ENCODE assay signal across 9 mouse cellular contexts in genomic region chr8:83178228-83178742, GRCm38 (mm10). TPM values are rescaled to one million over a fixed set of nuclear protein-coding genes. Genes with fewer than 3 reads are reported as not detected.
DNase-seq lines count a peak whose midpoint lies in the region; ATAC-seq lines count a peak whose summit lies in the region.
"Had no signal": no experiment of that assay in that cellular context is flagged by ENCODE, and none has a peak within 500 bp of the region (broad histone marks: within the 10 kb centered on the region; RNA-seq: fewer than 3 reads in every experiment).

No protein-coding gene starts in this region.

- 17% methylated on average over 9 of the region's 9 CpGs for WGBS in forebrain, embryonic 15.5 days
- 7% methylated on average over 9 of the region's 9 CpGs for WGBS in midbrain, embryonic 15.5 days

- no peak overlapping the region for H3K9ac ChIP-seq in forebrain, embryonic 15.5 days (replicated peaks)
- H3K9ac ChIP-seq in midbrain, embryonic 15.5 days = no peak overlapping the region

- no peaks in the 10 kb centered on the region for H3K27me3 ChIP-seq in forebrain, embryonic 15.5 days
- H3K27me3 ChIP-seq in midbrain, embryonic 15.5 days (replicated peaks) = no peaks in the 10 kb centered on the region
- H3K27me3 ChIP-seq: limb, embryonic 12.5 days had no signal

- no peak overlapping the region for H3K4me2 ChIP-seq in forebrain, embryonic 15.5 days (replicated peaks)
- no peak overlapping the region for H3K4me2 ChIP-seq in midbrain, embryonic 15.5 days
- H3K4me2 ChIP-seq: limb, embryonic 12.5 days had no signal

- H3K4me1 ChIP-seq in forebrain, embryonic 15.5 days = peaks cover 26% of the 10 kb centered on the region
- H3K4me1 ChIP-seq in midbrain, embryonic 15.5 days = peaks cover 57% of the 10 kb centered on the region

- 0 out of 2 replicates have a peak, but pooled peaks have one; percentile 17 for ATAC-seq in forebrain, embryonic 15.5 days (replicated peaks)
- peak; percentile 54 for ATAC-seq in midbrain, embryonic 15.5 days (replicated peaks)
- ATAC-seq in megakaryocyte-erythroid progenitor cell, adult 5-6 weeks (replicated peaks; ENCODE audit: low FRiP score, low TSS enrichment, poor library complexity, severe bottlenecking) = no peak

- H3K9me3 ChIP-seq in forebrain, embryonic 15.5 days = no peaks in the 10 kb centered on the region
- H3K9me3 ChIP-seq in midbrain, embryonic 15.5 days = no peaks in the 10 kb centered on the region
- H3K9me3 ChIP-seq: limb, embryonic 12.5 days had no signal

- no peak overlapping the region for H3K4me3 ChIP-seq in forebrain, embryonic 15.5 days
- H3K4me3 ChIP-seq in midbrain, embryonic 15.5 days = no peak overlapping the region
- H3K4me3 ChIP-seq: limb, embryonic 12.5 days had no signal

- no peaks in the 10 kb centered on the region for H3K36me3 ChIP-seq in forebrain, embryonic 15.5 days
- H3K36me3 ChIP-seq in midbrain, embryonic 15.5 days (replicated peaks) = no peaks in the 10 kb centered on the region
- H3K36me3 ChIP-seq: limb, embryonic 12.5 days had no signal

- peak; percentile 11 for DNase-seq in thymus, postnatal 4 days
- no peak for DNase-seq in thymus, postnatal 0 days (ENCODE audit: low spot score)
- peak; percentile 59 to 61 for DNase-seq in kidney, postnatal 4 days
- no peak for DNase-seq in cerebellum, adult 11-12 months
- no peak for DNase-seq in ovary, postnatal 36 days (ENCODE audit: low spot score)

- H3K27ac ChIP-seq in forebrain, embryonic 15.5 days (replicated peaks) = no peak overlapping the region
- peak overlapping the region; percentile 48 for H3K27ac ChIP-seq in midbrain, embryonic 15.5 days
- H3K27ac ChIP-seq: limb, embryonic 12.5 days had no signal

RNA-seq across cellular contexts. Expression of gene Gm10645, which starts 12.3 kb away (rescaled TPM):
- 0.56 and 0.90 TPM in 2 replicates for polyA plus RNA-seq in thymus, postnatal 0 days (2015; fragmentation: Nextera tagmentation; extraction: Ambion mirVana)
- 5.5 and 8.1 TPM in 2 replicates for polyA plus RNA-seq in forebrain, embryonic 15.5 days (2015; fragmentation: Nextera tagmentation; extraction: Ambion mirVana)
- 8.0 and 8.6 TPM in 2 replicates for polyA plus RNA-seq in midbrain, embryonic 15.5 days (2015; fragmentation: Nextera tagmentation; extraction: Ambion mirVana)
- total RNA-seq in megakaryocyte-erythroid progenitor cell, adult 5-6 weeks (2014; fragmentation: Nextera tagmentation) = not detected in 2 replicates
- not detected in 2 replicates for total RNA-seq in megakaryocyte-erythroid progenitor cell, adult 5-6 weeks (2017)

RNA-seq across cellular contexts. Expression of gene Tbc1d9, which starts 13.1 kb away (rescaled TPM):
- polyA plus RNA-seq in thymus, postnatal 0 days (2015; fragmentation: Nextera tagmentation; extraction: Ambion mirVana) = 1.2 and 1.4 TPM in 2 replicates
- polyA plus RNA-seq in forebrain, embryonic 15.5 days (2015; fragmentation: Nextera tagmentation; extraction: Ambion mirVana) = 11.9 and 16.1 TPM in 2 replicates
- polyA plus RNA-seq in midbrain, embryonic 15.5 days (2015; fragmentation: Nextera tagmentation; extraction: Ambion mirVana) = 18.1 and 18.9 TPM in 2 replicates
- 0.07 and 0.57 TPM in 2 replicates for total RNA-seq in megakaryocyte-erythroid progenitor cell, adult 5-6 weeks (2014; fragmentation: Nextera tagmentation)
- total RNA-seq in megakaryocyte-erythroid progenitor cell, adult 5-6 weeks (2017) = 0.84 and 1.4 TPM in 2 replicates

Comparison
In these comparisons a context has a peak if more than half of its experiments do, and no peak if none do; other contexts are left out.
1. DNase-seq: peak in thymus, postnatal 4 days (single experiment) and kidney, postnatal 4 days (2 of 2); none in thymus, postnatal 0 days (single experiment), cerebellum, adult 11-12 months (single experiment) and ovary, postnatal 36 days (single experiment).